16 mouse cellular contexts compared by ENCODE assay signal in the genomic region with DNA sequence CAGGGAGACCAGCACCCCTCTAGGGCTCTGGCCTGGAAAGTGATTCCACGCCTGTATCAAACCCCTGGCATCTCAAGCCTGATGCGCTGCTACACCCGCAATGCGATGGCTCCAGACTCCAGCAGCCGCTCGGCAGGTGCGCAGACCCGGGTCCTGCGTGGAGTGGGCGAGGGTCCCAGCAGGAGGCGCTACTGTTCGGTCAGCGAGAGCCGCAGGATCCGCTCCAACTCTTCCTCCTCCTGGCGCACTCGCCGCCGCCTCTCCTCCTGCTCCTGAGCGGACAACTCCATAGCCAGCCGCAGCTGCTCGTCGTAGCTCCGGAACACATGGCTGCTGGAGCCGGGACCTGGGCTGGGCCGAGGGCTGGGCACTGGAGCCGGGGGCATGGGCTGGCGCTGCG. TPM values are rescaled to one million over a fixed set of nuclear protein-coding genes. Genes with fewer than 3 reads are reported as not detected.
"Had no signal": no experiment of that assay in that cellular context is flagged by ENCODE, and none has a peak within 500 bp of the region (broad histone marks: within the 10 kb centered on the region; RNA-seq: fewer than 3 reads in every experiment).

No protein-coding gene starts in this region.

- H3K4me3 ChIP-seq: limb, embryonic 12.5 days; liver, embryonic 13.5 days; lung, embryonic 15.5 days; midbrain, embryonic 10.5 days had no signal

- H3K27ac ChIP-seq: limb, embryonic 12.5 days; liver, embryonic 13.5 days; lung, embryonic 15.5 days; midbrain, embryonic 10.5 days had no signal

- H3K9ac ChIP-seq: limb, embryonic 12.5 days; liver, embryonic 13.5 days; liver, postnatal 0 days; lung, embryonic 15.5 days had no signal

- H3K9me3 ChIP-seq: limb, embryonic 12.5 days; liver, embryonic 13.5 days; lung, embryonic 15.5 days; midbrain, embryonic 10.5 days had no signal

- DNase-seq: kidney, adult 18-20 months; kidney, postnatal 14 days; layer of hippocampus, adult 9-11 months; layer of hippocampus, postnatal 36 days; liver; liver, embryonic 13.5 days; liver, postnatal 0 days; lung, postnatal 4 days; midbrain, embryonic 14.5 days; right cerebral cortex, adult 18-20 months; right cerebral cortex, postnatal 25 days; thymus, adult 2 months; thymus, postnatal 25 days had no signal

RNA-seq across cellular contexts. Expression of a gene that starts 9.2 kb away (rescaled TPM):
- polyA plus RNA-seq: midbrain, embryonic 10.5 days had no signal
